Mouse (Mus musculus) hindbrain, embryonic 15.5 days (tissue): ENCODE results near the gene Pou3f3. TPM values are rescaled to one million over a fixed set of nuclear protein-coding genes. Genes with fewer than 3 reads are reported as not detected.

Source experiments
- ATAC-seq: fragments of 200-750 bp; cut with Nextera tagmentation; 2 replicates; pipeline ENCODE4 v1.8.0; 2017; ENCODE audit warnings: low read depth, moderate number of reproducible peaks, moderate TSS enrichment; ENCODE audit not compliant: low FRiP score
- H3K27ac ChIP-seq: fragments of 300-500 bp; sonication (generic); replicated peaks from 2 replicates; pipeline ENCODE4 v1.5.1; 2015; ENCODE audit warnings: mild to moderate bottlenecking, inconsistent platforms
- H3K27me3 ChIP-seq: fragments of 300-500 bp; sonication (generic); 2 replicates; pipeline ENCODE4 v1.6.1; 2015; ENCODE audit warnings: control low read depth, inconsistent platforms
- H3K36me3 ChIP-seq: fragments of 300-500 bp; sonication (generic); 2 replicates; pipeline ENCODE4 v1.6.1; 2015; ENCODE audit warnings: control low read depth, inconsistent platforms
- H3K4me1 ChIP-seq: fragments of 300-500 bp; sonication (generic); replicated peaks from 2 replicates; pipeline ENCODE4 v1.6.1; 2015; ENCODE audit warnings: control low read depth, inconsistent platforms
- H3K4me2 ChIP-seq: fragments of 300-500 bp; sonication (generic); 2 replicates; pipeline ENCODE4 v1.6.1; 2015; ENCODE audit warnings: moderate library complexity, mild to moderate bottlenecking, inconsistent platforms
- H3K4me3 ChIP-seq: fragments of 300-500 bp; sonication (generic); 2 replicates; pipeline ENCODE4 v1.5.1; 2015; ENCODE audit warnings: mild to moderate bottlenecking, inconsistent platforms
- H3K9ac ChIP-seq: fragments of 300-500 bp; sonication (generic); 2 replicates; pipeline ENCODE4 v1.6.1; 2015; ENCODE audit warnings: inconsistent platforms
- H3K9me3 ChIP-seq: fragments of 300-500 bp; sonication (generic); 2 replicates; pipeline ENCODE4 v1.6.1; 2016; ENCODE audit warnings: control low read depth, inconsistent platforms
- whole genome bisulfite sequencing: fragments of 180-500 bp; shearing (Covaris S2); methylation state at CpG from one replicate; pipeline ENCODE4 v1.1.7; 2015; 5-methylcytosine and 5-hydroxymethylcytosine counted together
- polyA plus RNA-seq: library from polyadenylated mRNA; unstranded; fragments of >200 nt; fragmentation: Nextera tagmentation; extraction: Ambion mirVana; gene quantifications from 2 replicates; pipeline ENCODE4 v1.2.1, GENCODE M21; 2015

Pou3f3 gene
- polyA plus RNA-seq, 1 experiment from 2014 or later, result 11.0 TPM

- no peaks in the 10 kb centered on the region for H3K36me3 ChIP-seq
- 16% methylated on average over 17 of the region's 17 CpGs for WGBS
- no peak for ATAC-seq
- H3K27ac ChIP-seq, result peak overlapping the region; percentile 50
- H3K9ac ChIP-seq, result peak overlapping the region; percentile 3; the same call in 1 of the 2 replicates
- H3K4me1 ChIP-seq, result peaks cover 54% of the 10 kb centered on the region
- no peaks in the 10 kb centered on the region for H3K9me3 ChIP-seq
- peak overlapping the region; percentile 58 for H3K4me2 ChIP-seq
- H3K4me3 ChIP-seq, result 0 out of 2 replicates have a peak overlapping the region, but pooled peaks have one; percentile 31
- H3K27me3 ChIP-seq, result no peaks in the 10 kb centered on the region
Observed at GRCm38 (mm10) chr1:42704981-42705810, 9.6 kb downstream of the Pou3f3 start.

- no peaks in the 10 kb centered on the region for H3K9me3 ChIP-seq
- H3K36me3 ChIP-seq, result no peaks in the 10 kb centered on the region
- H3K27ac ChIP-seq, result peak overlapping the region; percentile 50; the same call in 1 of the 2 replicates
- ATAC-seq, result no peak
- no peaks in the 10 kb centered on the region for H3K27me3 ChIP-seq
- H3K4me1 ChIP-seq, result peaks cover 54% of the 10 kb centered on the region
- peak overlapping the region; percentile 58 for H3K4me2 ChIP-seq
- H3K4me3 ChIP-seq, result no peak overlapping the region
- 20% methylated on average over 8 of the region's 8 CpGs for WGBS
- no peak overlapping the region for H3K9ac ChIP-seq
Observed at GRCm38 (mm10) chr1:42705811-42706160, 10.2 kb downstream of the Pou3f3 start.

GRCm38 (mm10) chr1:42707196-42707595 is 11.6 kb downstream of the Pou3f3 start:
- Histone ChIP-seq H3K9ac (no peak overlapping the region), H3K4me3 (no peak overlapping the region), H3K4me2 (peak overlapping the region; percentile 7; the same call in 1 of the 2 replicates), H3K9me3 (no peaks in the 10 kb centered on the region), H3K4me1 (peaks cover 45% of the 10 kb centered on the region), H3K27ac (no peak overlapping the region), H3K27me3 (no peaks in the 10 kb centered on the region), H3K36me3 (no peaks in the 10 kb centered on the region)
- 14% methylated on average over 5 of the region's 5 CpGs for WGBS
- no peak for ATAC-seq

- Histone ChIP-seq H3K27me3 (no peaks in the 10 kb centered on the region), H3K4me3 (no peak overlapping the region), H3K4me1 (peaks cover 42% of the 10 kb centered on the region), H3K9ac (no peak overlapping the region), H3K4me2 (peak overlapping the region; percentile 7; the same call in 1 of the 2 replicates), H3K27ac (no peak overlapping the region), H3K9me3 (no peaks in the 10 kb centered on the region), H3K36me3 (no peaks in the 10 kb centered on the region)
- ATAC-seq, result no peak
- WGBS, result 17% methylated on average over 4 of the region's 4 CpGs
Observed at GRCm38 (mm10) chr1:42707611-42708130, 12.1 kb downstream of the Pou3f3 start.

GRCm38 (mm10) chr1:42709024-42709423 is 13.5 kb downstream of the Pou3f3 start:
- H3K4me1 ChIP-seq, result peaks cover 42% of the 10 kb centered on the region
- H3K4me3 ChIP-seq, result no peak overlapping the region
- no peak overlapping the region for H3K9ac ChIP-seq
- no peaks in the 10 kb centered on the region for H3K27me3 ChIP-seq
- no peaks in the 10 kb centered on the region for H3K36me3 ChIP-seq
- no peak overlapping the region for H3K27ac ChIP-seq
- peak overlapping the region; percentile 65 for H3K4me2 ChIP-seq
- no peaks in the 10 kb centered on the region for H3K9me3 ChIP-seq
- 44% methylated on average over 1 of the region's 1 CpGs for whole genome bisulfite sequencing
- no peak for ATAC-seq

GRCm38 (mm10) chr1:42709431-42710160 is 14.0 kb downstream of the Pou3f3 start:
- no peaks in the 10 kb centered on the region for H3K9me3 ChIP-seq
- H3K9ac ChIP-seq, result no peak overlapping the region
- no peaks in the 10 kb centered on the region for H3K36me3 ChIP-seq
- H3K4me3 ChIP-seq, result no peak overlapping the region
- H3K4me2 ChIP-seq, result peak overlapping the region; percentile 65
- H3K27me3 ChIP-seq, result no peaks in the 10 kb centered on the region
- peaks cover 40% of the 10 kb centered on the region for H3K4me1 ChIP-seq
- H3K27ac ChIP-seq, result 0 out of 2 replicates have a peak overlapping the region, but pooled peaks have one; percentile 0
- WGBS, result 28% methylated on average over 7 of the region's 7 CpGs
- no peak for ATAC-seq

GRCm38 (mm10) chr1:42710234-42710633 is 14.7 kb downstream of the Pou3f3 start:
- Histone ChIP-seq H3K4me3 (peak overlapping the region; percentile 14; the same call in 1 of the 2 replicates), H3K36me3 (no peaks in the 10 kb centered on the region), H3K27ac (no peak overlapping the region), H3K9me3 (no peaks in the 10 kb centered on the region), H3K9ac (no peak overlapping the region), H3K4me1 (peaks cover 36% of the 10 kb centered on the region), H3K27me3 (no peaks in the 10 kb centered on the region), H3K4me2 (peak overlapping the region; percentile 65)
- ATAC-seq, result no peak
- WGBS, result 24% methylated on average over 4 of the region's 4 CpGs

GRCm38 (mm10) chr1:42710995-42711394 is 15.4 kb downstream of the Pou3f3 start:
- Histone ChIP-seq H3K4me1 (peaks cover 29% of the 10 kb centered on the region), H3K27me3 (no peaks in the 10 kb centered on the region), H3K4me3 (peak overlapping the region; percentile 43), H3K4me2 (peak overlapping the region; percentile 65), H3K9ac (no peak overlapping the region), H3K27ac (no peak overlapping the region), H3K36me3 (no peaks in the 10 kb centered on the region), H3K9me3 (no peaks in the 10 kb centered on the region)
- 7% methylated on average over 2 of the region's 2 CpGs for WGBS
- ATAC-seq, result no peak

GRCm38 (mm10) chr1:42711456-42712310 is 16.1 kb downstream of the Pou3f3 start:
- Histone ChIP-seq H3K9ac (peak overlapping the region; percentile 23), H3K27me3 (no peaks in the 10 kb centered on the region), H3K4me2 (peak overlapping the region; percentile 65), H3K4me1 (peaks cover 26% of the 10 kb centered on the region), H3K4me3 (peak overlapping the region; percentile 43), H3K27ac (peak overlapping the region; percentile 57), H3K36me3 (no peaks in the 10 kb centered on the region), H3K9me3 (no peaks in the 10 kb centered on the region)
- 0 out of 2 replicates have a peak, but pooled peaks have one; percentile 14 for ATAC-seq
- 22% methylated on average over 8 of the region's 8 CpGs for WGBS

GRCm38 (mm10) chr1:42712311-42712690 is 16.7 kb downstream of the Pou3f3 start:
- H3K4me1 ChIP-seq, result peaks cover 23% of the 10 kb centered on the region
- 13% methylated on average over 4 of the region's 4 CpGs for WGBS
- no peaks in the 10 kb centered on the region for H3K27me3 ChIP-seq
- H3K27ac ChIP-seq, result no peak overlapping the region; the same call in 1 of the 2 replicates
- H3K4me3 ChIP-seq, result peak overlapping the region; percentile 43
- peak overlapping the region; percentile 65 for H3K4me2 ChIP-seq
- ATAC-seq, result no peak
- no peaks in the 10 kb centered on the region for H3K36me3 ChIP-seq
- H3K9me3 ChIP-seq, result no peaks in the 10 kb centered on the region
- no peak overlapping the region for H3K9ac ChIP-seq
